In genomic region chr12:51990629-51991028, GRCm38 (mm10) we compare ENCODE assay signal across 39 mouse cellular contexts. TPM values are rescaled to one million over a fixed set of nuclear protein-coding genes. Genes with fewer than 3 reads are reported as not detected.
"Had no signal": no experiment of that assay in that cellular context is flagged by ENCODE, and none has a peak within 500 bp of the region (broad histone marks: within the 10 kb centered on the region; RNA-seq: fewer than 3 reads in every experiment).

No protein-coding gene starts in this region.

- H3K4me2 ChIP-seq: heart, embryonic 11.5 days; heart, embryonic 13.5 days; heart, embryonic 15.5 days; hindbrain, embryonic 13.5 days; hindbrain, embryonic 15.5 days; kidney, embryonic 15.5 days; limb, embryonic 12.5 days; liver, embryonic 11.5 days; liver, embryonic 13.5 days; liver, embryonic 15.5 days had no signal

- H3K4me3 ChIP-seq: heart, adult 2 months; heart, embryonic 13.5 days; heart, embryonic 15.5 days; hindbrain, embryonic 13.5 days; hindbrain, embryonic 15.5 days; kidney, embryonic 15.5 days; left cerebral cortex, adult 2 months; limb, embryonic 10.5 days; limb, embryonic 12.5 days; liver, embryonic 13.5 days; liver, embryonic 15.5 days had no signal

- H3K9ac ChIP-seq: heart, embryonic 13.5 days; heart, embryonic 15.5 days; hindbrain, embryonic 13.5 days; hindbrain, embryonic 15.5 days; kidney, embryonic 15.5 days; limb, embryonic 12.5 days; liver, embryonic 13.5 days; liver, embryonic 15.5 days had no signal

- ATAC-seq: forebrain, embryonic 16.5 days; hindbrain, postnatal 0 days; intestine, embryonic 16.5 days had no signal

- H3K9me3 ChIP-seq: heart, embryonic 13.5 days; heart, embryonic 15.5 days; hindbrain, embryonic 13.5 days; hindbrain, embryonic 15.5 days; kidney, embryonic 15.5 days; limb, embryonic 10.5 days; limb, embryonic 12.5 days; liver, embryonic 13.5 days; liver, embryonic 15.5 days had no signal

- H3K27me3 ChIP-seq: heart, embryonic 13.5 days; heart, embryonic 15.5 days; hindbrain, embryonic 13.5 days; hindbrain, embryonic 15.5 days; kidney, embryonic 15.5 days; limb, embryonic 12.5 days; liver, embryonic 13.5 days; liver, embryonic 15.5 days had no signal

- H3K27ac ChIP-seq: heart, adult 2 months; heart, embryonic 13.5 days; heart, embryonic 15.5 days; hindbrain, embryonic 13.5 days; hindbrain, embryonic 15.5 days; hindbrain, postnatal 0 days; kidney, embryonic 15.5 days; kidney, postnatal 0 days; left cerebral cortex, adult 2 months; limb, embryonic 10.5 days; limb, embryonic 12.5 days; liver, embryonic 13.5 days; liver, embryonic 15.5 days had no signal

- H3K4me1 ChIP-seq: hindbrain, embryonic 13.5 days; hindbrain, embryonic 15.5 days; kidney, embryonic 15.5 days; limb, embryonic 10.5 days; limb, embryonic 12.5 days; liver, embryonic 13.5 days; liver, embryonic 15.5 days had no signal

- DNase-seq: gastrocnemius, postnatal 10 days; heart, adult 2 months; heart, postnatal 14 days; heart, postnatal 36 days; kidney, adult 11 months; kidney, adult 2 months; kidney, adult 9 months; kidney, postnatal 14 days; kidney, postnatal 36 days; liver; liver, embryonic 13.5 days had no signal

RNA-seq across cellular contexts. Expression of gene Gpr33, which starts 37.2 kb away (rescaled TPM):
- total RNA-seq: heart, adult 2 months; heart, postnatal 14 days; heart, postnatal 36 days; hematopoietic stem cell, adult 5-6 weeks; hindbrain, postnatal 0 days; layer of hippocampus, adult 18-20 months; layer of hippocampus, adult 8-10 months; layer of hippocampus, postnatal 10 days; layer of hippocampus, postnatal 25 days; left cerebral cortex, adult 2 months; left cerebral cortex, postnatal 14 days; left cerebral cortex, postnatal 36 days had no signal
- polyA plus RNA-seq: forebrain, embryonic 16.5 days; frontal cortex, adult 2 months; gonadal fat pad, adult 2 months; heart, adult 2 months; heart, embryonic 11.5 days; heart, embryonic 13.5 days; heart, embryonic 15.5 days; heart, postnatal 0 days; hindbrain, embryonic 11.5 days; hindbrain, embryonic 13.5 days; hindbrain, embryonic 15.5 days; hindbrain, postnatal 0 days; intestine, embryonic 14.5 days; intestine, embryonic 16.5 days; kidney, embryonic 15.5 days; kidney, postnatal 0 days; limb, embryonic 10.5 days; limb, embryonic 12.5 days; limb, embryonic 14.5 days; liver, embryonic 11.5 days; liver, embryonic 13.5 days; liver, embryonic 15.5 days had no signal
